ENCODE assay signal across 25 mouse cellular contexts in genomic region chr3:142768498-142768897, GRCm38 (mm10).
"Had no signal": no experiment of that assay in that cellular context is flagged by ENCODE, and none has a peak within 500 bp of the region (broad histone marks: within the 10 kb centered on the region; RNA-seq: fewer than 3 reads in every experiment).

No protein-coding gene starts in this region.

- ATAC-seq: hindbrain, embryonic 16.5 days; inflammation-experienced regulatory T-cells, adult 6 months; intestine, embryonic 15.5 days; intestine, postnatal 0 days had no signal

- H3K27me3 ChIP-seq: heart, embryonic 13.5 days; heart, embryonic 15.5 days; hindbrain, embryonic 12.5 days; intestine, embryonic 15.5 days; limb, embryonic 13.5 days; limb, embryonic 15.5 days had no signal

- H3K9ac ChIP-seq: heart, embryonic 13.5 days; heart, embryonic 15.5 days; hindbrain, embryonic 12.5 days; hindbrain, embryonic 14.5 days; intestine, embryonic 15.5 days; limb, embryonic 13.5 days; limb, embryonic 15.5 days; liver, embryonic 14.5 days had no signal

- H3K4me3 ChIP-seq: heart, adult 2 months; heart, embryonic 13.5 days; heart, embryonic 15.5 days; hindbrain, embryonic 12.5 days; intestine, embryonic 15.5 days; layer of hippocampus, adult 2 months; limb, embryonic 13.5 days; limb, embryonic 15.5 days had no signal

- DNase-seq: gastrocnemius, postnatal 14 days; gastrocnemius, postnatal 36 days; heart, adult 2 months; heart, postnatal 14 days; heart, postnatal 36 days; kidney, adult 18-20 months; kidney, adult 8-10 months; kidney, postnatal 10 days; kidney, postnatal 25 days; kidney, postnatal 4 days; layer of hippocampus, postnatal 36 days; left cerebral cortex, postnatal 4 days had no signal

- H3K4me2 ChIP-seq: heart, embryonic 11.5 days; heart, embryonic 13.5 days; heart, embryonic 15.5 days; hindbrain, embryonic 12.5 days; hindbrain, embryonic 14.5 days; intestine, embryonic 15.5 days; limb, embryonic 13.5 days; limb, embryonic 15.5 days had no signal

- H3K9me3 ChIP-seq: heart, embryonic 13.5 days; heart, embryonic 15.5 days; hindbrain, embryonic 12.5 days; intestine, embryonic 15.5 days; limb, embryonic 13.5 days; limb, embryonic 15.5 days had no signal

- H3K27ac ChIP-seq: heart, adult 2 months; heart, embryonic 13.5 days; heart, embryonic 15.5 days; hindbrain, embryonic 12.5 days; hindbrain, embryonic 14.5 days; intestine, embryonic 15.5 days; layer of hippocampus, adult 2 months; limb, embryonic 13.5 days; limb, embryonic 15.5 days; liver, embryonic 14.5 days had no signal
